ENCODE assay signal across 1 mouse cellular context in genomic region chr16:50036296-50036734, GRCm38 (mm10).
A peak's percentile ranks its signal among the peaks of the same experiment; 100 is the strongest.
TF ChIP-seq lines count a peak whose summit lies in the region.

No protein-coding gene starts in this region.

TF ChIP-seq in CH12.LX, 34 proteins besides CTCF, POLR2A, EP300 and RAD21 (continued from another document):
- TF ChIP-seq MXI1 (IDR thresholded peaks at IDR 0.05; ENCODE audit: low read depth, low read length) (0 out of 2 replicates have a peak, but pooled peaks have one; percentile 24), MYC (IDR thresholded peaks at IDR 0.05; ENCODE audit: low read depth, low read length) (no peak), MAX (IDR thresholded peaks at IDR 0.05; ENCODE audit: low read length) (0 out of 2 replicates have a peak, but pooled peaks have one; percentile 28), TCF12 (IDR thresholded peaks at IDR 0.05; ENCODE audit: low read depth, low read length) (0 out of 2 replicates have a peak, but pooled peaks have one; percentile 16), CHD2 (IDR thresholded peaks at IDR 0.05; ENCODE audit: low read length) (0 out of 2 replicates have a peak, but pooled peaks have one; percentile 18), CHD1 (IDR thresholded peaks at IDR 0.05; ENCODE audit: low read depth, low read length) (no peak), SIN3A (IDR thresholded peaks at IDR 0.05; ENCODE audit: low read length) (0 out of 2 replicates have a peak, but pooled peaks have one; percentile 46), UBTF (IDR thresholded peaks at IDR 0.05; ENCODE audit: low read depth, low read length) (no peak)
